Mouse (Mus musculus) midbrain, embryonic 15.5 days (tissue): Measurements from ENCODE around the gene Pakap. TPM values are rescaled to one million over a fixed set of nuclear protein-coding genes. Genes with fewer than 3 reads are reported as not detected.

Experiments
- ATAC-seq: fragments of 200-750 bp; cut with Nextera tagmentation; replicated peaks from 2 replicates; pipeline ENCODE4 v1.8.0; 2017; ENCODE audit warnings: moderate TSS enrichment
- H3K27ac ChIP-seq: fragments of 300-500 bp; sonication (generic); 2 replicates; pipeline ENCODE4 v1.5.1; 2015; ENCODE audit warnings: mild to moderate bottlenecking, inconsistent platforms
- H3K27me3 ChIP-seq: fragments of 300-500 bp; sonication (generic); replicated peaks from 2 replicates; pipeline ENCODE4 v1.6.1; 2015; ENCODE audit warnings: inconsistent platforms
- H3K36me3 ChIP-seq: fragments of 300-500 bp; sonication (generic); replicated peaks from 2 replicates; pipeline ENCODE4 v1.6.1; 2015; ENCODE audit warnings: inconsistent platforms
- H3K4me1 ChIP-seq: fragments of 300-500 bp; sonication (generic); 2 replicates; pipeline ENCODE4 v1.6.1; 2015; ENCODE audit warnings: inconsistent platforms
- H3K4me2 ChIP-seq: fragments of 300-500 bp; sonication (generic); 2 replicates; pipeline ENCODE4 v1.6.1; 2015; ENCODE audit warnings: inconsistent platforms, mild to moderate bottlenecking, moderate library complexity
- H3K4me3 ChIP-seq: fragments of 300-500 bp; sonication (generic); 2 replicates; pipeline ENCODE4 v1.5.1; 2015; ENCODE audit warnings: mild to moderate bottlenecking, inconsistent platforms
- H3K9ac ChIP-seq: fragments of 300-500 bp; sonication (generic); 2 replicates; pipeline ENCODE4 v1.6.1; 2015; ENCODE audit warnings: mild to moderate bottlenecking, inconsistent platforms
- H3K9me3 ChIP-seq: fragments of 300-500 bp; sonication (generic); 2 replicates; pipeline ENCODE4 v1.6.1; 2016; ENCODE audit warnings: inconsistent platforms
- WGBS: fragments of 180-500 bp; shearing (Covaris S2); methylation state at CpG from one replicate; pipeline ENCODE4 v1.1.7; 2015; ENCODE audit warnings: mixed read lengths; 5-methylcytosine and 5-hydroxymethylcytosine counted together
- polyA plus RNA-seq: library from polyadenylated mRNA; unstranded; fragments of >200 nt; fragmentation: Nextera tagmentation; extraction: Ambion mirVana; gene quantifications from 2 replicates; pipeline ENCODE4 v1.2.1, GENCODE M21; 2015

The Pakap gene
- polyA plus RNA-seq, 1 experiment from 2014 or later = 10.9 TPM

DNA sequence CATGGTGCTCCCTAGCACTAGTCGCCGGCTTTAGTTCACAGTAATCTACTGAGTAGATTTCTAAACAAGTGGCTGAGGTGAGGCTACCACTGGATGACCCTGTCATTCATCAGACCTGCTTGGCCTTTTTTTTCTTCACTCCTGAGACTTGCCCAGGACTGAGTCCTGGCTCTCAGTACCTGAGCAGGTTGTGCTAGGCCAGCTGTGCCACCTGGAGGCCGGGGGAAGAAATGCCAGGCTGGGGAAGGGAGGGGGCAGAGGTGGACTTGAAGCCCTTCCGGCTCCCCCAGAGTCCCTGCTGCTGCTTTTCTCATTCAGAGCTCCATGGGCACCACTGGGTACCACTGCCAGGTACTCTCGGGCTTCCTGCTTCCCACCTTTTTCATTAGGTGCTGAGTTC, 220.7 kb downstream of the Pakap start:
- no peaks in the 10 kb centered on the region for H3K36me3 ChIP-seq
- no peak for ATAC-seq
- no peak overlapping the region for H3K27ac ChIP-seq
- peaks cover 2% of the 10 kb centered on the region; the same call in 1 of the 2 replicates for H3K4me1 ChIP-seq
- 66% methylated on average over 5 of the region's 5 CpGs for WGBS
- no peaks in the 10 kb centered on the region for H3K9me3 ChIP-seq
- H3K4me2 ChIP-seq = no peak overlapping the region
- H3K27me3 ChIP-seq = no peaks in the 10 kb centered on the region
- no peak overlapping the region for H3K9ac ChIP-seq
- no peak overlapping the region for H3K4me3 ChIP-seq

DNA sequence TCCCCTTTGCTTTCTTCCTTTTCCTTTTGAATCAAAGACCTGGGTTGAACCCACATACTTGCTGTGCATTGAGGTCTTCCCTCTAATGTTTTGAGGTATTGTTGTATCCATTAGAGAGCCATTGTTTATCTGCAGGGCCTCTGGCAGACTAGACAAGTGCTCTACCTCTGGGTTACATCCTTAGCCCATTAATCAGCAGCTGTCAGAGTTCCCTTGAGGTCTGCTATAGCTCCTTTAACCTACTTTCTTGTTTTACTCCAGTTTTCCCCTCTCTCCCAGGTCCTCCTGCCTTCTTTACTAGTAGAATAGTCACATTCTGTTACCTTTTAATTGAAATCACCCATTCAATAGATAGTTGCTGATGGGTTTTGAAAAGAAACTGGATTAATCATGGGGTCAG, 221.1 kb downstream of the Pakap start:
- Histone ChIP-seq H3K9ac (no peak overlapping the region), H3K4me1 (no peaks in the 10 kb centered on the region), H3K9me3 (no peaks in the 10 kb centered on the region), H3K27ac (no peak overlapping the region), H3K4me2 (no peak overlapping the region), H3K27me3 (no peaks in the 10 kb centered on the region), H3K4me3 (no peak overlapping the region), H3K36me3 (no peaks in the 10 kb centered on the region)
- ATAC-seq = no peak

DNA sequence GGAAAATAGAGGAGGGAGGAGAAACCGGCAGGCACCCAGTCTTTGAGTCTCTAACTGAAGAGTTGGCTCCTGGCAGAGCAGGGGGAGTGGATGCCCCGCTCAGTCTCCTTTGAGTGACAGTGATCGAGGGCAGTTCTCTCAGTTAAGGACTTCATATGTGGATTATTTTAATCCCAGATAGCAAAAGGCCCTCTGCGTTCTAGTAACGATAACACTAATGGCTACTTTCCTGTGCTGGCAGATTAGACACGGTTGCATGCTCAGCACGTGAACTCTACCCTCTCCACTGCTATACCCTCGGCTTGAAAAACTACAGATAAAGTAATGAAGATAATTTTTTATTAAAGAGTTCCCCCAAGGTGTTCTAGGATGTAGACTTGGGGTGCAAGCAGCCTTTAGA, 226.0 kb downstream of the Pakap start:
- no peak overlapping the region for H3K4me3 ChIP-seq
- 55% methylated on average over 8 of the region's 8 CpGs for WGBS
- H3K4me2 ChIP-seq = no peak overlapping the region
- H3K9ac ChIP-seq = no peak overlapping the region
- no peak for ATAC-seq
- H3K36me3 ChIP-seq = no peaks in the 10 kb centered on the region
- H3K9me3 ChIP-seq = no peaks in the 10 kb centered on the region
- peaks cover 9% of the 10 kb centered on the region; the same call in 1 of the 2 replicates for H3K4me1 ChIP-seq
- no peak overlapping the region for H3K27ac ChIP-seq
- H3K27me3 ChIP-seq = no peaks in the 10 kb centered on the region

DNA sequence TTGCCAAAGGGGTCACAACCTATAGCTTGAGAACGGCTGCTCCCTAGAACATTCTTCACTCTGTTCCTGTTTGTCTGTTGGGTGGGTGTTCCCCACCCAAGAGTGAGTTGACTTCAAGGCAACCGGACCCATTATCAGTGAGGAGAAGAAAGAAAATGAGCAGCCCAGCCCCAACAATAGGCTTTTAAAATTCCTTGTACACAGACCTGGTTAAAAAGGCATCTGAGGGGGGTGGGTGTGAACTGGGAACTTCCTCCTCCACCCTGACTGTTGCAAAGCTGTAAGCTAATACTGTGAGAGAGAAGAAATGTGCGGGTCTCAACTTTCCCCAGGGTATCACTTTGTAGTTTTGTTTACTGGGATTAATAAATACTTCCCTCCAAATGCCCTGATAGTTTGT, 226.6 kb downstream of the Pakap start:
- peaks cover 11% of the 10 kb centered on the region; the same call in 1 of the 2 replicates for H3K4me1 ChIP-seq
- H3K4me2 ChIP-seq = no peak overlapping the region
- no peaks in the 10 kb centered on the region for H3K36me3 ChIP-seq
- H3K27me3 ChIP-seq = no peaks in the 10 kb centered on the region
- no peaks in the 10 kb centered on the region for H3K9me3 ChIP-seq
- WGBS = 39% methylated on average over 3 of the region's 3 CpGs
- no peak for ATAC-seq
- no peak overlapping the region for H3K4me3 ChIP-seq
- no peak overlapping the region for H3K9ac ChIP-seq
- H3K27ac ChIP-seq = no peak overlapping the region

DNA sequence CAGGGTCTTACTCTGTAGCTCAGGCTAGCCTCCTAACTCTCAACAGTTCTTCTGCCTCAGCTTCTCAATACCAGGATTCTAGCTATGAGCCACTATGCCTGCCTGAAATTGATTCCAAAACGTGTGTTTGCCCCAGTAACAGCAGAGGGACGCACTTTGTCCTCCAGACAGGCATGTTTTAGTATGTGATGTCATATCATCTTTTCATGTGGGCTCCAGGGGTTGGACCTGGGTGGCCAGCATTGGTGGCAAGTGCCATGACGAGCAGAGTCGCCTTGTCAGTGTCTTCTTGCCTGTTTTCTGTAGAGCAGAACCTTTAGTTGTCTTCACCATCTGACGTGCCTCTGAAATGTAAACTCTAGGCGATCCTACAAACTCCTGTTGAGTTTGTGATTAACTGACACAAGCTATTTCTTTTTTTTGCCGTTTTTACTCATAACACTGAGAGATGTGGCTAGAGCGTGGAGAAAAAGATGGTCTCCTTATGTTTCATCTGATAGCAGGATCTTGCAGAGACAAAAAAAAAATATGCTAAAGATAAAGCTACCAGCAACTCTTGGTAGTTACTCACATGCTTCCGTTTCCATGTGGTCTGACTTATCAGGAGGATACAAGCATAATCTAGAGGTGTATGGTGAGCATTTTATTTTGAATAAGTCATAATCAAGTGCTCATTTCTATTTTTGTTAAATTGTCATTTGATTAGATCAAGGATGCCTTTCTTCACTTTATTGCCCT, 229.7 kb downstream of the Pakap start:
- no peaks in the 10 kb centered on the region for H3K36me3 ChIP-seq
- 82% methylated on average over 9 of the region's 9 CpGs for WGBS
- H3K9ac ChIP-seq = no peak overlapping the region
- H3K9me3 ChIP-seq = no peaks in the 10 kb centered on the region
- no peak overlapping the region for H3K4me3 ChIP-seq
- ATAC-seq = no peak
- peaks cover 11% of the 10 kb centered on the region; the same call in 1 of the 2 replicates for H3K4me1 ChIP-seq
- no peak overlapping the region for H3K27ac ChIP-seq
- H3K4me2 ChIP-seq = no peak overlapping the region
- H3K27me3 ChIP-seq = no peaks in the 10 kb centered on the region

DNA sequence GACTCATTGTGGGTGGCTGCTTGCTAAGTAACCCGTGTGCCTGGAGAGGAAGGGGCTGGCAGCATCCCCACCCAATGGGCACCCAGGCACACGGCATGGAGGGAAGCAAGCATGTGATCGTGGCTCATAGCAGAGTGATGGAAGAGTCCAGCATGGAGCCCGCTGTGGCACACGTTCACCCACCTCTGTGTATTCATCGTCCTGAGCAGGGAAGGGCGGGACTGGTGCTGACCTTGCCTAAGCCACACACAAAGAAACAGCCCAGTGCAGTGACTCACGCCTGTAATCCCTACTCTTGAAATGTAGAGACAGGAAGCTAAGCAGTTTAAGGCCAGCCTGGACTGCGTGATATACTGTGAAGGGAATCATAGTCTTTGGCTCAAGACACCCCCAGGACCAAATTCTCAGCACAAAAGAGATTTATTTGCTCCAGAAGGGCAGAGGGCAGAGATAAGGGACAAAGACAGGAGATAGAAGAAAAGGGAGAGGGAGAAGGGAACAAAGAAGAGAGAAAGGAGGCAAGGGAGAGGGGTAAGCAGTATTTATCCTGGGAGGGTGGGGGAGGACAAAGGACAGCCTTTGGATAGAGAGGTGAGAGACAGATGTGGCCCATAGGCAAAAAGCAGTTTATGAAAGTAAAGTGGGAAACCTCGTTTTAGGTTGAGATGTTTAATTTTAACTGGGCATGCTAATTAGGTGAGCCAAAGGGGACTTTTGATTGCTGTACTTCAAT, 230.5 kb downstream of the Pakap start:
- Histone ChIP-seq H3K27me3 (no peaks in the 10 kb centered on the region), H3K4me2 (no peak overlapping the region), H3K27ac (no peak overlapping the region; the same call in 1 of the 2 replicates), H3K4me3 (no peak overlapping the region), H3K9me3 (no peaks in the 10 kb centered on the region), H3K9ac (no peak overlapping the region), H3K4me1 (peaks cover 11% of the 10 kb centered on the region; the same call in 1 of the 2 replicates), H3K36me3 (no peaks in the 10 kb centered on the region)
- ATAC-seq = peak; percentile 75
- WGBS = 10% methylated on average over 10 of the region's 10 CpGs

DNA sequence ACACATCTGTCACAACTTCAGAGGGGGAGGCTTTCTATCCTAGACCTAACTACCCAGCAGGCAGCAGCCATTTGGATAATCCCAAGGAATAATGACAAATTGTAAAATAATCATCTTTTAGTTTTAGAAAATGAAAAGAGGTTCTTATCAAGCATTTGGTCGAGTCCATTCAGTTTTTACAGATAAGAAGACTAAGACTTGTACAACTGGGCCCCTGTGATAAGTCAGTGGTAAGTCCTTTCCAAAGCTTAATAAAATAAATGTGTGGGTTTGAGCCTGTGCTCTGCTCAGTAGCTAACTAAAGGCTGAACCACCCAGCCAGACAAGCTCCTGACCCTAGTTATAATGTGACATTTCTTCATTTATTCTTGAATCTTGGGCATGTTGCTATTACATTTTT, 231.3 kb downstream of the Pakap start:
- Histone ChIP-seq H3K27ac (no peak overlapping the region), H3K4me2 (no peak overlapping the region), H3K9ac (no peak overlapping the region), H3K36me3 (no peaks in the 10 kb centered on the region), H3K27me3 (no peaks in the 10 kb centered on the region), H3K9me3 (no peaks in the 10 kb centered on the region), H3K4me1 (peaks cover 11% of the 10 kb centered on the region; the same call in 1 of the 2 replicates), H3K4me3 (no peak overlapping the region)
- no peak for ATAC-seq
- WGBS = 61% methylated on average over 1 of the region's 1 CpGs

DNA sequence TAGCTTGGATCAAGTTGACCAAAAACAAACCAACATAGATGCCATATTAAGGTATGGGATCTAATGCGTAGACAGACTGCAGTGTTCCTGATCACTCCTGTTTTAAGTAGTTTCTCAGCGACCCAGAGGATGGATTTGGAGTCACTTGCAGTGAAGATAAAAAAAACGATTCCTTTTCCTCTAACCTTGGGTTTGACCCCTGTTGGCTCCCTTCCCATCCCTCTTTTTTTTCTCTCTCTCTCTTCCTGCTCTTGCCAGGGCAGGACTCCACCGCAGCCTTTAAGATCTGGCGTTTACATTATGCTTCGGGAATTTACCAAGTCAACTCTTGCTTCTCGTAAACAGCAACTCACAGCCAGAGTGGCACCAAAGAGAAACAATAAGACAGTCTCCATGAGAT, 233.3 kb downstream of the Pakap start:
- no peaks in the 10 kb centered on the region for H3K27me3 ChIP-seq
- H3K4me2 ChIP-seq = no peak overlapping the region
- no peak overlapping the region for H3K9ac ChIP-seq
- H3K27ac ChIP-seq = no peak overlapping the region
- H3K9me3 ChIP-seq = no peaks in the 10 kb centered on the region
- peaks cover 11% of the 10 kb centered on the region; the same call in 1 of the 2 replicates for H3K4me1 ChIP-seq
- no peak overlapping the region for H3K4me3 ChIP-seq
- H3K36me3 ChIP-seq = no peaks in the 10 kb centered on the region
- 84% methylated on average over 7 of the region's 7 CpGs for WGBS
- ATAC-seq = no peak

DNA sequence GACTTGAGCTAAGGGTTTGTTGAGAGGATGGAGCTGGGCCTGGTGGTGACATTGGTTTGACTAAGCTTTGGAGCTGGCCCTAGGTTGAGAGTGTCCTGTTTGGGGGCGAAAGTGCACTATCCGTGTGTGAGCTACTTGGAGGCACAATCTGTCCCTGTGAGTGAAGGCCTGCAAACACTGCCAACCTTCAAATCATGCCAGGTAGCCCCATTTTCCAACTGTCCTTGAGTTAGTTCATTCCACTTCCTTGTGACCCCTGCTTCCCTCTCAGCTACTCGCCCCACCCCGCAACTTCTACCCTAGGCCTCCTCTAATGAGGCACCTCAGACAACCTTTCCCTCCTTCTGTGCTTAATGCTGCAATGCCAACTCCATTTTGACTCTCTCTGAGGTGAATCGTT, 234.0 kb downstream of the Pakap start:
- 94% methylated on average over 5 of the region's 5 CpGs for WGBS
- H3K27ac ChIP-seq = no peak overlapping the region

DNA sequence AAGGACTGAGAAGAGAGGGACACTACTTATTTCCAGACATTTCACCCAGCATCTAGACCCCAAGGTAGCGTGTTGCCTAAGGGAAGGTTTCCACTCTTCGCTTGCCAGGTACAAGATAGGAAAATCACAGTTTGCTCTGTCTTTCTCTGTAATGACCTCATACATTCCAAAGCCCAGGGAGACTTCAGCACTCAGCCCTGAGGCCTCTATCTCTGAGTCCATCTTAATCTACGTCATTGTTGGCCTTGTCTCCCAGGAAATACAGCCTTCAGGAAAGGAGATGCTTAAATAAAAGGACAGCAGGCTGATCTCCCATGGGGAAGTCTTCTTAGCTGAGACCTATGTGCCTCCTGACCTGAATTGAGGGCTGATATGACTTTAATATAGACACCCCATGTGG, 234.4 kb downstream of the Pakap start:
- H3K4me3 ChIP-seq = no peak overlapping the region
- 86% methylated on average over 3 of the region's 3 CpGs for WGBS
- no peaks in the 10 kb centered on the region for H3K27me3 ChIP-seq
- no peak for ATAC-seq
- no peak overlapping the region for H3K4me2 ChIP-seq
- H3K9me3 ChIP-seq = no peaks in the 10 kb centered on the region
- H3K27ac ChIP-seq = no peak overlapping the region
- peaks cover 11% of the 10 kb centered on the region; the same call in 1 of the 2 replicates for H3K4me1 ChIP-seq
- H3K9ac ChIP-seq = no peak overlapping the region
- no peaks in the 10 kb centered on the region for H3K36me3 ChIP-seq

More for the DNA sequence above, 234.0 kb downstream of the Pakap start:
- H3K9me3 ChIP-seq = no peaks in the 10 kb centered on the region
- no peak overlapping the region for H3K4me2 ChIP-seq
- ATAC-seq = no peak
- no peaks in the 10 kb centered on the region for H3K36me3 ChIP-seq
- peaks cover 11% of the 10 kb centered on the region; the same call in 1 of the 2 replicates for H3K4me1 ChIP-seq
- H3K4me3 ChIP-seq = no peak overlapping the region
- H3K9ac ChIP-seq = no peak overlapping the region
- H3K27me3 ChIP-seq = no peaks in the 10 kb centered on the region

DNA sequence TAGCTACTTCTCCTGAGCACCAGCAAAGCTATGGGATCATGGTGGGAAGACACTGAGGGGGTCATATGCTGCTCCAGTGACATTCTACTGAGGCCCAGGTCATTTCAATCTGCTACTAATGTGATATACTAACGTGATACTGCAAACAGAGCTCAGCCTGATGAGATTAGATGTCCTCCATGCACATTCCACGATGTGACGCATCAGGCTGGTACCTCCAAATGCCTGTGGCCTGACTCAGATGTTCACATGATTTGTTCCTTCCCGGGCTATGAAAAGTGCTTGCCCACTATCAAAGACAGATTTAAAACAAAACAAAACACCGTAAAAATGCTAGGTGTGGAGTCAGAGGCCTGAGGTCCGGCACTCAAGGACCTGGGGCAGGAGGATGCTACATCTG, 236.9 kb downstream of the Pakap start:
- ATAC-seq = no peak
- Histone ChIP-seq H3K27ac (no peak overlapping the region), H3K9ac (no peak overlapping the region), H3K4me3 (no peak overlapping the region), H3K36me3 (no peaks in the 10 kb centered on the region), H3K9me3 (no peaks in the 10 kb centered on the region), H3K4me1 (no peaks in the 10 kb centered on the region), H3K27me3 (no peaks in the 10 kb centered on the region), H3K4me2 (no peak overlapping the region)
- 88% methylated on average over 6 of the region's 6 CpGs for whole genome bisulfite sequencing

DNA sequence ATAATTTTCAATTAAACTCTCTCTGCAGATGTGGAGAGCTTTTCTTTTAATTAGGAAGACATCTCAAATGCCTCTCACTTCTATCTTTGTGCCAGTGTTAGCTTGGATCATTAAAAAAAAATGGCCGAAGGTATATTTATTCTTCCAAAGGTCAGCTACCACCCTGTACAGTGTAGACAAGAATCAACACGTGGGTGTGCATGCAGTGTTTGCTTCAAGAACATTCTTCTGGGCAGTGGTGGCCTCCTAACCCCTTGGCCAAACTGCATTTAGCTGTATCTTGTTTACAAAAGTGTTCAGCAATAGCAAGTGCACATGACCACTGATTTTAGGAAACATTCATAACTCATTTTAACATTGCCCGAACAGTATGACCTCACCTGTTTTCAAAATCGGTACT, 241.5 kb downstream of the Pakap start:
- no peak overlapping the region for H3K4me3 ChIP-seq
- 86% methylated on average over 4 of the region's 4 CpGs for WGBS
- H3K36me3 ChIP-seq = no peaks in the 10 kb centered on the region
- no peak overlapping the region for H3K9ac ChIP-seq
- H3K27me3 ChIP-seq = no peaks in the 10 kb centered on the region
- H3K4me2 ChIP-seq = no peak overlapping the region
- ATAC-seq = no peak
- H3K4me1 ChIP-seq = no peaks in the 10 kb centered on the region
- no peak overlapping the region for H3K27ac ChIP-seq
- no peaks in the 10 kb centered on the region for H3K9me3 ChIP-seq

DNA sequence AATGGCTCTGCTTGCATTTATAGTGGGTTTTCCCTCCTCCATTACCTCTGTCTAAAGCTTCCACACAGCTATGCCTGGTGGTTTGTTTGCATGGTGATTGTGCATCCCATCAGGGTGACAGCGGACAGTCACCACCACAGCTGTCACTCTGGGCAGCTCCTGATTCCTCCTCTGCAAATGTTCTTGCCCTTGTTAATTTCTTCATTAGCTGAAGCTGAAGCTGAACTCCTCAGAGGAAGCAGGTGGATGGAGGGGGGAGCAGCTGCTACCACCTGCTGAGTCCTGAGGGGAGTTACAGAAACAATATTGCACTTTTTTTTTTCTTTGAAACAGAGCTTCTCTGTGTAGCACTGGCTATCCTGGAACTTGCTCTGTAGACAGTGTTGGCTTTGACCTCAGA, 244.1 kb downstream of the Pakap start:
- Histone ChIP-seq H3K36me3 (no peaks in the 10 kb centered on the region), H3K9ac (no peak overlapping the region), H3K4me3 (no peak overlapping the region), H3K27ac (no peak overlapping the region), H3K9me3 (no peaks in the 10 kb centered on the region), H3K27me3 (no peaks in the 10 kb centered on the region), H3K4me1 (no peaks in the 10 kb centered on the region), H3K4me2 (no peak overlapping the region)
- WGBS = 75% methylated on average over 1 of the region's 1 CpGs
- ATAC-seq = no peak
